Mouse (Mus musculus) spleen, adult 2 months (tissue): Measurements from ENCODE around the gene Zc3h12c.

Source experiments
- CTCF ChIP-seq: fragments of 200-500 bp; IDR thresholded peaks from 2 replicates; pipeline ENCODE4 v1.5.1; 2011; ENCODE audit warnings: mild to moderate bottlenecking, inconsistent platforms; ENCODE audit not compliant: insufficient read depth, insufficient read length, insufficient replicate concordance; ENCODE audit errors: extremely low read depth
- POLR2A ChIP-seq: fragments of 200-500 bp; IDR thresholded peaks from 2 replicates; pipeline ENCODE4 v1.6.1; 2011; ENCODE audit warnings: low read depth, low read length, inconsistent platforms

DNA sequence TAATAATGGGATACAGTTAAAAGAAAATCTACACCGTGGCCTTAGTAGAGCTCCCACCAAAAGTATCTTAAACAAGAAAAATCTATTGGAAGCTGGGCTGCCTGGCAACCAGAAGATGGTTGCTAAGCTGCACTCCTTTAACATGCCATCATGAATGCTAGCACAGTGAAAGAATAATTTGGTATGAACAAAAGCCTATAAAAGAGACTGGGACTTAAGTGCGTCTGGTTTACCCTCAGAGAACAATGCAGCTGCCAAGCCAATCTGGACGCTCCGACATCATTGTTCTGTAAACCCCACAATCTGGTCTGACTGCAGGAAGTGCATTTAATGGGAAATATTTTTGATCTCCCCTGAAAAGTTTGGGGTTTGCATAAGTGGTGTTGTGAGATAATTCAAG, 22.1 kb downstream of the Zc3h12c start:
- TF ChIP-seq CTCF (no peak), POLR2A (no peak)
